Mouse (Mus musculus): ENCODE measurements around the gene Ahdc1. TPM values are rescaled to one million over a fixed set of nuclear protein-coding genes. Genes with fewer than 3 reads are reported as not detected.

Ahdc1 gene
- polyA plus RNA-seq, 1 experiment from 2014 or later = 11.6 TPM

DNA sequence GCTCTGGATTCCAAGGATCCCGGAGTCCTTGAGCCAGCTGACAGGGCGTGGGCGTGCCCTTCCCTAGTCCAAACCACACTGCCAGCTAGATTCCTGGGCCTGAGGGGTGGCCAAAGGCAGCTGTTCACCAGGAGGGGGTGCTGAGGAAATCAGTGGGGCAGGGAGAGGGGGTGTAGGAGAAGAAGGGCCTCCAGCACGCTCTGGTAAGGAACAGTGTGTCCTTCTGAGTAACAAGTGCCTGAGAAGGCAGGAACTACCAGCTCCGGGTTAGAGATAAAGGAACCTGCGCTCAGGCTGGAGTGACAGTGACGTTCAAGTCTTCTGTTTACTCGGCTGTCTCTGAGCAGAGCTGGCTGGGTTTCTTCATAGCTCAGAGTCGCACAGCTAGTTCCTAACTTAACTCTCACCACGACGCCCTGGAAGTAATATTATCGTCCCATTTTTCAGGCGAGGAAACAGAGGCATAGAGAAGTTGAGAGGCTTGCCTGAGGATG, 96.8 kb downstream of the Ahdc1 start:
- 20% methylated on average over 13 of the region's 13 CpGs for WGBS
- peaks cover 10% of the 10 kb centered on the region for H3K36me3 ChIP-seq
- ATAC-seq (ENCODE audit: insufficient number of reproducible peaks, low FRiP score) = no peak
- H3K9ac ChIP-seq = 0 out of 2 replicates have a peak overlapping the region, but pooled peaks have one; percentile 33
- H3K27me3 ChIP-seq (replicated peaks) = no peaks in the 10 kb centered on the region
- H3K9me3 ChIP-seq (replicated peaks) = 0 out of 2 replicates have a peak, but pooled peaks cover 3% of the 10 kb centered on the region
- peaks cover 38% of the 10 kb centered on the region for H3K4me1 ChIP-seq (replicated peaks)
- peak overlapping the region; percentile 32 for H3K27ac ChIP-seq (ENCODE audit: poor library complexity, severe bottlenecking)
- H3K4me3 ChIP-seq = no peak overlapping the region
- H3K4me2 ChIP-seq = 0 out of 2 replicates have a peak overlapping the region, but pooled peaks have one; percentile 8

DNA sequence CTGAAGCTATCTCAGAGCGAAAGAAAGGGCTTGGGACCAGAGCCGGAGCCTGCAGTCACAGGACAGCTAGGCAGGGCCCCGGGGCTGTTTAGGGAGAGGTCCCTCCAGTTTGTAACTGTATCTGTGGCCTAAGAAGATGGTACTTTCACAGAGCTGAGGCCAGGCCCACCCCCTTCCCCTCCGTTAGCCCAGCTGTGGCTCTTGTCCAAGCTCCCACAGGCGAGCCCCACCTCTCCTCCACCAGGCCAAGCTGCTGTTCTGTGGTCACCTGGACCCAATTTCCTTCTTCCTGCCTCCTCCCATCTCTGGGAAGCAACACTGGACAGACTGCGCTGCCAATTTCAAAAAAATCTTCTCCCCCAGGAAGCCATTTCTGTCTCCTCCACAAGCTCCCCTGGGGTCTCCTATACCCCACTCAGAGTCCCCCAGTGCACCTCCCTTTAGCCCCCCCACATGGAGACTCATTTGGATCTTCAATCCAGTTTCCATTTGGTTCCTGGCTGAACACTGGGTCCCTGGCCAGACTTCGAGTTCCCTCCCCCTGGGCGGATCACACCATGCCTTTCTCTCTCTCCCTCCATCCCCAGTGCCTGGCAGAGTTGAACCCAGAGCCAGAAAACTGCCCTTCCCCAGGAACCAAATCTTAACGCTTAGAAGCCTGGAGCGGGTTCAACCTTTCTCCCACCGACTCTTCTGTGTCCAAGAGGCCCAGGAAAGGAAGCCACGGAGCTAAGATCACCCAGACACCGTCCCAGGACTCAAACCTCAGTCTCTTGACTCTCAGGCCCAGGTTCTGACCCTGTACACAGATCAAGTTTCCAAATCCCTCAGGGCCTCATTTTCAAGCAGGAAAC, 97.6 kb downstream of the Ahdc1 start:
- Histone ChIP-seq H3K27me3 (replicated peaks) (no peaks in the 10 kb centered on the region), H3K9ac (no peak overlapping the region), H3K9me3 (replicated peaks) (0 out of 2 replicates have a peak, but pooled peaks cover 3% of the 10 kb centered on the region), H3K4me2 (no peak overlapping the region), H3K4me1 (replicated peaks) (peaks cover 29% of the 10 kb centered on the region), H3K4me3 (no peak overlapping the region), H3K27ac (ENCODE audit: poor library complexity, severe bottlenecking) (peak overlapping the region; percentile 32), H3K36me3 (peaks cover 10% of the 10 kb centered on the region)
- 70% methylated on average over 13 of the region's 13 CpGs for WGBS
- no peak for ATAC-seq (ENCODE audit: insufficient number of reproducible peaks, low FRiP score)

- 83% methylated on average over 5 of the region's 5 CpGs for WGBS
- ATAC-seq (ENCODE audit: insufficient number of reproducible peaks, low FRiP score) = no peak
These were observed 98.3 kb downstream of the Ahdc1 start for GRCm38 (mm10) chr4:133109335-133109801.

DNA sequence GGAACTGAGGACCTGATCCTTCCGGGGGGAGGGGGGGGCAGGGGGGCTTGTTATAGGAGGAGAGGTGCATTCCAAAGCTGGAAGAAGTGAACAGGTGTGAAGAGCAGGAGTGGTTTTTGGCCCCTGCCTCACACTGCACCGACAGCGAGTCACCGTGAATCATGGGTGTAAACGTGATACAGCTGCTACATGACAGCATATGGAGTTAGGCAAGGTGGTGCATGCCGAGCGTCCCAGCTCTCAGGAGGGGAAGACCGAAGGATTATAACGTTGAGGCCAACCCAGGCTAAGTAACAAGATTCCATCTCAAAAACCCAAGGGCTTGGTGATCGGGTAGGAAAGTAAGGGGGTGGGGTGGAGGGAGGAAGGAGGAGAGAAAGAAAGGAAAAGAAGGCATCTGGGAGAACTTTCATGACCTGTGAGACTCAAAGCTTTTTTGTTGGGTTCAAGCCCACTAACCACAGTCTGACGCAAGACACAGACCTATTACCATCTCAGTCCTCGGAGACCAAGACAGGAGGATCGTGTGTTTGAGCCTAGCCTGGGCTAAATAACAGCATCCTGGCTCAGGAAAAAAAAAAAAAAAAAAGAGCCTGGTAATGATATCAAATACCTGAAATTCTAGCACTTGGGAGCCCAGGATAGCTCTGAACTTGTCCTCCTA, 101.2 kb downstream of the Ahdc1 start:
- no peaks in the 10 kb centered on the region for H3K9me3 ChIP-seq (replicated peaks)
- H3K27ac ChIP-seq (ENCODE audit: poor library complexity, severe bottlenecking) = no peak overlapping the region
- peaks cover 30% of the 10 kb centered on the region for H3K4me1 ChIP-seq (replicated peaks)
- no peak overlapping the region for H3K4me3 ChIP-seq
- H3K27me3 ChIP-seq (replicated peaks) = no peaks in the 10 kb centered on the region
- whole genome bisulfite sequencing = 49% methylated on average over 13 of the region's 13 CpGs
- H3K9ac ChIP-seq = no peak overlapping the region
- H3K4me2 ChIP-seq = no peak overlapping the region
- no peak for ATAC-seq (ENCODE audit: insufficient number of reproducible peaks, low FRiP score)
- H3K36me3 ChIP-seq = no peaks in the 10 kb centered on the region

More at GRCm38 (mm10) chr4:133109335-133109801, 98.3 kb downstream of the Ahdc1 start:
- H3K9me3 ChIP-seq (replicated peaks) = 0 out of 2 replicates have a peak, but pooled peaks cover 3% of the 10 kb centered on the region
- no peak overlapping the region for H3K4me3 ChIP-seq
- H3K4me1 ChIP-seq (replicated peaks) = peaks cover 22% of the 10 kb centered on the region
- H3K27me3 ChIP-seq (replicated peaks) = no peaks in the 10 kb centered on the region
- H3K27ac ChIP-seq (ENCODE audit: poor library complexity, severe bottlenecking) = no peak overlapping the region
- H3K36me3 ChIP-seq = peaks cover 10% of the 10 kb centered on the region
- no peak overlapping the region for H3K4me2 ChIP-seq
- no peak overlapping the region for H3K9ac ChIP-seq

GRCm38 (mm10) chr4:133113351-133113882, 102.4 kb downstream of the Ahdc1 start:
- Histone ChIP-seq H3K27me3 (replicated peaks) (no peaks in the 10 kb centered on the region), H3K4me3 (no peak overlapping the region), H3K4me2 (no peak overlapping the region), H3K4me1 (replicated peaks) (peaks cover 27% of the 10 kb centered on the region), H3K9me3 (replicated peaks) (no peaks in the 10 kb centered on the region), H3K9ac (peak overlapping the region; percentile 31), H3K27ac (ENCODE audit: poor library complexity, severe bottlenecking) (no peak overlapping the region), H3K36me3 (no peaks in the 10 kb centered on the region)
- 52% methylated on average over 6 of the region's 6 CpGs for WGBS
- ATAC-seq (ENCODE audit: insufficient number of reproducible peaks, low FRiP score) = no peak

- Histone ChIP-seq H3K9ac (no peak overlapping the region), H3K36me3 (no peaks in the 10 kb centered on the region), H3K27me3 (replicated peaks) (no peaks in the 10 kb centered on the region), H3K4me2 (no peak overlapping the region), H3K27ac (ENCODE audit: poor library complexity, severe bottlenecking) (no peak overlapping the region), H3K4me3 (no peak overlapping the region), H3K9me3 (replicated peaks) (no peaks in the 10 kb centered on the region), H3K4me1 (replicated peaks) (peaks cover 19% of the 10 kb centered on the region)
- WGBS = 82% methylated on average over 3 of the region's 3 CpGs
- ATAC-seq (ENCODE audit: insufficient number of reproducible peaks, low FRiP score) = no peak
These were observed 103.7 kb downstream of the Ahdc1 start for GRCm38 (mm10) chr4:133114762-133115161.

GRCm38 (mm10) chr4:133115721-133116429, 104.8 kb downstream of the Ahdc1 start:
- no peak for ATAC-seq (ENCODE audit: insufficient number of reproducible peaks, low FRiP score)
- Histone ChIP-seq H3K9me3 (replicated peaks) (no peaks in the 10 kb centered on the region), H3K4me1 (replicated peaks) (peaks cover 22% of the 10 kb centered on the region), H3K9ac (no peak overlapping the region), H3K27me3 (replicated peaks) (no peaks in the 10 kb centered on the region), H3K4me3 (no peak overlapping the region), H3K36me3 (no peaks in the 10 kb centered on the region), H3K27ac (ENCODE audit: poor library complexity, severe bottlenecking) (no peak overlapping the region), H3K4me2 (no peak overlapping the region)
- WGBS = 74% methylated on average over 14 of the region's 14 CpGs

DNA sequence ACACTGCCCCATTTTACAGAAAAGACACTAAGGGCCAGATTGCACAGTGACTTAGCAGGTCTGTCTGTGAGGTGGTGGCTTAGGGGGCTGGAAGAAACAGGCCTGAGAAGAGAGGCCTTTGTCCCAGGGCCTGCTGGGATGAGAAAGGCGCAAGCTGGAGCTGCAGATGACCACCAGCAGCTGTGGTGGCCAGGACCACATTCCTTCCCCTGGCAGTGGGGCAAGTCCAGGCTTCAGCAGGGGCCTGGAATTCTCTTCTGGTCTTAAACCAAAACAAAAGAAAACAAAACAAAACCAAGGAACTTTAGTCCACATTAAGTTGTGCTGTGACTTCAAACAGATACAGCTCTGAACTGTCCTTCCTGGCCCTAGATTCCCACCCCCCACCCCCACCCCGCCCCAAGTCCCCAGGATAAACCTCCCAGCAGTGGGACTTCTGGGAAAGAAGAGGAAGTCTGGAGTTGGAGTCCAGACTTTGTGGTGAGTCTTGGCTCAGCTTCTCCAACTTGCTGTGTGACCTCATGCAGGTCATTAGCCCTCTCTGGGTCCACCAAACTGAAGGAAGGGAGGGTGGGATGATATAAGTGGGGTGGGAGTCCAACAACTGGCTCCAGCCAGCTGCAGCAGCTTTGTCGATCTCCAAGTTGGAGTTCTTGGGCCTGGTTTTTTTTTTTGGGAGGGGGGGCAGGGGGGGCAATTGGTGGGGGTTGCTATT, 105.9 kb downstream of the Ahdc1 start:
- Histone ChIP-seq H3K4me2 (peak overlapping the region; percentile 46), H3K27me3 (replicated peaks) (no peaks in the 10 kb centered on the region), H3K4me3 (no peak overlapping the region), H3K9me3 (replicated peaks) (no peaks in the 10 kb centered on the region), H3K4me1 (replicated peaks) (peaks cover 30% of the 10 kb centered on the region), H3K27ac (ENCODE audit: poor library complexity, severe bottlenecking) (peak overlapping the region; percentile 95), H3K9ac (peak overlapping the region; percentile 63; the same call in 1 of the 2 replicates), H3K36me3 (no peaks in the 10 kb centered on the region)
- peak; percentile 39; the same call in 1 of the 2 replicates for ATAC-seq (ENCODE audit: insufficient number of reproducible peaks, low FRiP score)
- WGBS = 45% methylated on average over 3 of the region's 3 CpGs

- peak overlapping the region; percentile 95 for H3K27ac ChIP-seq (ENCODE audit: poor library complexity, severe bottlenecking)
- ATAC-seq (ENCODE audit: insufficient number of reproducible peaks, low FRiP score) = peak; percentile 60
- H3K27me3 ChIP-seq (replicated peaks) = no peaks in the 10 kb centered on the region
- H3K4me3 ChIP-seq = 0 out of 2 replicates have a peak overlapping the region, but pooled peaks have one; percentile 7
- peak overlapping the region; percentile 46 for H3K4me2 ChIP-seq
- H3K9ac ChIP-seq = peak overlapping the region; percentile 63
- H3K9me3 ChIP-seq (replicated peaks) = no peaks in the 10 kb centered on the region
- 16% methylated on average over 18 of the region's 18 CpGs for WGBS
- peaks cover 36% of the 10 kb centered on the region for H3K4me1 ChIP-seq (replicated peaks)
- H3K36me3 ChIP-seq = no peaks in the 10 kb centered on the region
These were observed 106.7 kb downstream of the Ahdc1 start for GRCm38 (mm10) chr4:133117556-133118411.

Data from heart, embryonic 12.5 days (tissue).